Mouse (Mus musculus) ES-Bruce4 (cell line): ENCODE results near the gene Krt34.

ENCODE experiments used
- CTCF ChIP-seq: IDR thresholded peaks from one replicate; pipeline ENCODE4 v1.8.1; 2011; ENCODE audit warnings: low read depth, low read length
- EP300 ChIP-seq: IDR thresholded peaks from 2 replicates; pipeline ENCODE4 v1.6.1; 2011; ENCODE audit warnings: low read depth, low read length; ENCODE audit not compliant: insufficient read depth
- POLR2A ChIP-seq: IDR thresholded peaks from one replicate; pipeline ENCODE4 v1.8.1; 2011; ENCODE audit warnings: low read length; ENCODE audit not compliant: insufficient read depth

GRCm38 (mm10) chr11:99994384-99994661 is 47.0 kb downstream of the Krt34 start:
- TF ChIP-seq CTCF (no peak), EP300 (no peak), POLR2A (no peak)
